24 mouse cellular contexts compared by ENCODE assay signal in the genomic region with DNA sequence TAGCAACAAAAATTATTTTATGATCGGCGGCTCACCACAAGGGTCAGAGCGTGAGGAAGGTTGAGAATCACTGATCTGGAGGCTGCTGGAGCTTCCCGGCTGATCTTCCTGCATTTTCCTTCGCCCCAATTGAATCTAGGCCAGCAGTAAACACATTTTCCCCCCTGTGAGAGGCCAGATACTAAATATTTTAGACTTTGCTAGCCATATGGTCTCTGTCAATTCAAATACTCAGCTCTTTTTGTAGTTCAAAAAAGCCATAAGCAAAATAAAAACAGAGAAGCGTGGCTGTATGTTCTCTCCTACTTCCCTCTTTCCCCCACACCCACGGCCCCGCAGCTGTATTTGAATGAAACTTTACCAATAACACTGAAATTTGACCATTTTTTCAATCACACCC. TPM values are rescaled to one million over a fixed set of nuclear protein-coding genes. Genes with fewer than 3 reads are reported as not detected.
DNase-seq lines count a peak whose midpoint lies in the region; ATAC-seq and TF ChIP-seq lines count a peak whose summit lies in the region.
"Had no signal": no experiment of that assay in that cellular context is flagged by ENCODE, and none has a peak within 500 bp of the region (broad histone marks: within the 10 kb centered on the region; RNA-seq: fewer than 3 reads in every experiment).

No protein-coding gene starts in this region.

- no peak for TF ChIP-seq CTCF in cerebellum, adult 2 months (IDR thresholded peaks at IDR 0.05; ENCODE audit: borderline replicate concordance, insufficient read depth, low read depth, low read length)

- H3K9me3 ChIP-seq in lung, embryonic 15.5 days, result no peaks in the 10 kb centered on the region
- H3K9me3 ChIP-seq: embryonic facial prominence, embryonic 13.5 days; forebrain, embryonic 12.5 days; heart, embryonic 15.5 days; intestine, embryonic 15.5 days had no signal

- DNase-seq in cerebellum, adult 2 months, result peak in 1 of 2 experiments; percentile 46
- no peak for DNase-seq in cerebellum, adult 11 months
- DNase-seq in heart, adult 11 months, result peak; percentile 31
- no peak for DNase-seq in heart, postnatal 10 days
- DNase-seq in lung, postnatal 10 days, result no peak
- DNase-seq in left cerebral cortex, postnatal 14 days (ENCODE audit: low spot score in 2 of 2), result no peak
- DNase-seq: adrenal gland, postnatal 14 days; gastrocnemius, postnatal 10 days; heart, adult 2 months had no signal

- H3K27ac ChIP-seq in cerebellum, adult 2 months (ENCODE audit: insufficient read depth, low read length), result 0 out of 2 replicates have a peak overlapping the region, but pooled peaks have one; percentile 11
- H3K27ac ChIP-seq in lung, embryonic 15.5 days, result peak overlapping the region; percentile 41; the same call in 1 of the 2 replicates
- H3K27ac ChIP-seq: embryonic facial prominence, embryonic 13.5 days; forebrain, embryonic 12.5 days; heart, adult 2 months; heart, embryonic 15.5 days; hindbrain, embryonic 10.5 days; hindbrain, embryonic 14.5 days; intestine, embryonic 15.5 days had no signal

- 39% methylated on average over 8 of the region's 8 CpGs for WGBS in cerebellum, adult 2 months
- 60% methylated on average over 8 of the region's 8 CpGs for WGBS in lung, embryonic 15.5 days

- no peak overlapping the region for H3K4me3 ChIP-seq in cerebellum, adult 2 months (replicated peaks; ENCODE audit: insufficient read depth, low read depth, low read length)
- H3K4me3 ChIP-seq in lung, embryonic 15.5 days, result no peak overlapping the region
- H3K4me3 ChIP-seq: embryonic facial prominence, embryonic 13.5 days; forebrain, embryonic 12.5 days; heart, adult 2 months; heart, embryonic 15.5 days; hindbrain, embryonic 10.5 days; intestine, embryonic 15.5 days had no signal

- H3K4me1 ChIP-seq in cerebellum, adult 2 months (ENCODE audit: control insufficient read depth, insufficient read depth, low read length), result peaks cover 3% of the 10 kb centered on the region; the same call in 1 of the 2 replicates
- H3K4me1 ChIP-seq in lung, embryonic 15.5 days, result peaks cover 32% of the 10 kb centered on the region
- H3K4me1 ChIP-seq: embryonic facial prominence, embryonic 13.5 days; heart, embryonic 15.5 days; hindbrain, embryonic 10.5 days had no signal

- H3K36me3 ChIP-seq in lung, embryonic 15.5 days, result no peaks in the 10 kb centered on the region
- H3K36me3 ChIP-seq: embryonic facial prominence, embryonic 13.5 days; forebrain, embryonic 12.5 days; heart, embryonic 15.5 days; hindbrain, embryonic 10.5 days; intestine, embryonic 15.5 days had no signal

- intact Hi-C loops in heart, postnatal 10 days (cut with DNase I), result no loop called here
- intact Hi-C loops in left cerebral cortex, postnatal 14 days (cut with DNase I), result no loop called here

- no peak for TF ChIP-seq POLR2A in cerebellum, adult 2 months (IDR thresholded peaks at IDR 0.05; ENCODE audit: borderline replicate concordance, insufficient read depth, low read length)

- H3K9ac ChIP-seq in lung, embryonic 15.5 days, result no peak overlapping the region
- H3K9ac ChIP-seq: embryonic facial prominence, embryonic 13.5 days; forebrain, embryonic 12.5 days; heart, embryonic 15.5 days; hindbrain, embryonic 14.5 days; intestine, embryonic 15.5 days had no signal

- no peaks in the 10 kb centered on the region for H3K27me3 ChIP-seq in cerebellum, adult 2 months (ENCODE audit: control insufficient read depth, insufficient read depth, low read length)
- H3K27me3 ChIP-seq in lung, embryonic 15.5 days, result no peaks in the 10 kb centered on the region
- H3K27me3 ChIP-seq: CH12.LX; embryonic facial prominence, embryonic 13.5 days; forebrain, embryonic 12.5 days; heart, embryonic 15.5 days; intestine, embryonic 15.5 days; Patski had no signal

- ATAC-seq in lung, embryonic 15.5 days (ENCODE audit: borderline replicate concordance, extremely low read depth, low FRiP score, low TSS enrichment), result 0 out of 2 replicates have a peak, but pooled peaks have one; percentile 21
- ATAC-seq: activated CD4-positive, CD25-positive, alpha-beta regulatory T cell, adult 4 months; forebrain, embryonic 16.5 days; intestine, embryonic 15.5 days; Patski had no signal

- H3K4me2 ChIP-seq in lung, embryonic 15.5 days, result no peak overlapping the region
- H3K4me2 ChIP-seq: embryonic facial prominence, embryonic 13.5 days; forebrain, embryonic 12.5 days; heart, embryonic 11.5 days; heart, embryonic 15.5 days; hindbrain, embryonic 14.5 days; intestine, embryonic 15.5 days had no signal

RNA-seq across cellular contexts. Expression of gene Kctd19, which starts 9.8 kb away (rescaled TPM):
- 0.05 TPM in 1 of 2 replicates, not detected in the other for polyA plus RNA-seq in cerebellum, adult 2 months (2012; rRNA removed)
- under 1 TPM in 1 of 2 experiments, not detected in 1; 0.12 TPM for total RNA-seq in heart, postnatal 10 days (2021)
- polyA plus RNA-seq in lung, embryonic 15.5 days (2015; fragmentation: Nextera tagmentation; extraction: Ambion mirVana), result not detected in 2 replicates
- not detected for total RNA-seq in left cerebral cortex, postnatal 14 days (2021)
- total RNA-seq: gastrocnemius, postnatal 4 days had no signal
- polyA plus RNA-seq: activated CD4-positive, CD25-positive, alpha-beta regulatory T cell, adult 4 months; embryonic facial prominence, embryonic 13.5 days; forebrain, embryonic 12.5 days; forebrain, embryonic 16.5 days; frontal cortex, adult 2 months; heart, embryonic 11.5 days; hindbrain, embryonic 14.5 days; intestine, embryonic 15.5 days; Patski had no signal

RNA-seq across cellular contexts. Expression of gene Lrrc36, which starts 9.9 kb away (rescaled TPM):
- polyA plus RNA-seq in cerebellum, adult 2 months (2012; rRNA removed), result 0.65 and 1.2 TPM in 2 replicates
- 1 to 10 TPM in 1 of 2 experiments, under 1 TPM in 1; 0.77 to 1.2 TPM for total RNA-seq in heart, postnatal 10 days (2021)
- polyA plus RNA-seq in lung, embryonic 15.5 days (2015; fragmentation: Nextera tagmentation; extraction: Ambion mirVana), result 0.43 and 0.67 TPM in 2 replicates
- under 1 TPM in 1 of 2 experiments, not detected in 1; 0.40 TPM for total RNA-seq in left cerebral cortex, postnatal 14 days (2021)
- polyA plus RNA-seq: activated CD4-positive, CD25-positive, alpha-beta regulatory T cell, adult 4 months; embryonic facial prominence, embryonic 13.5 days; heart, embryonic 11.5 days; Patski had no signal

RNA-seq across cellular contexts. Expression of gene Plekhg4, which starts 30.4 kb away (rescaled TPM):
- 11.0 and 13.5 TPM in 2 replicates for polyA plus RNA-seq in cerebellum, adult 2 months (2012; rRNA removed)
- total RNA-seq in heart, postnatal 10 days (2021), result under 1 TPM in 1 of 2 experiments, not detected in 1; 0.12 TPM
- polyA plus RNA-seq in lung, embryonic 15.5 days (2015; fragmentation: Nextera tagmentation; extraction: Ambion mirVana), result 1.1 and 1.5 TPM in 2 replicates
- total RNA-seq in left cerebral cortex, postnatal 14 days (2021), result 1 to 10 TPM; 1.7 to 4.9 TPM
- total RNA-seq: heart, postnatal 25 days had no signal

RNA-seq across cellular contexts. Expression of gene Slc9a5, which starts 54.8 kb away (rescaled TPM):
- 51.7 and 62.0 TPM in 2 replicates for polyA plus RNA-seq in cerebellum, adult 2 months (2012; rRNA removed)
- 1 to 10 TPM; 1.7 TPM for total RNA-seq in heart, postnatal 10 days (2021)
- 6.4 and 7.2 TPM in 2 replicates for polyA plus RNA-seq in lung, embryonic 15.5 days (2015; fragmentation: Nextera tagmentation; extraction: Ambion mirVana)
- total RNA-seq in left cerebral cortex, postnatal 14 days (2021), result 10 to 100 TPM; 25.0 to 35.1 TPM

RNA-seq across cellular contexts. Expression of gene Fhod1, which starts 55.7 kb away (rescaled TPM):
- polyA plus RNA-seq in cerebellum, adult 2 months (2012; rRNA removed), result 4.0 and 4.2 TPM in 2 replicates
- 10 to 100 TPM; 10.9 to 11.7 TPM for total RNA-seq in heart, postnatal 10 days (2021)
- polyA plus RNA-seq in lung, embryonic 15.5 days (2015; fragmentation: Nextera tagmentation; extraction: Ambion mirVana), result 10.6 and 11.9 TPM in 2 replicates
- 1 to 10 TPM; 2.8 to 2.9 TPM for total RNA-seq in left cerebral cortex, postnatal 14 days (2021)
